Mouse (Mus musculus): ENCODE results near the gene Gm14406.
"Not testable (repeated sequence)": the region's sequence is repeated elsewhere in the genome, so short reads cannot be mapped to it uniquely, and the experiment has no call there.

The Gm14406 gene

DNA sequence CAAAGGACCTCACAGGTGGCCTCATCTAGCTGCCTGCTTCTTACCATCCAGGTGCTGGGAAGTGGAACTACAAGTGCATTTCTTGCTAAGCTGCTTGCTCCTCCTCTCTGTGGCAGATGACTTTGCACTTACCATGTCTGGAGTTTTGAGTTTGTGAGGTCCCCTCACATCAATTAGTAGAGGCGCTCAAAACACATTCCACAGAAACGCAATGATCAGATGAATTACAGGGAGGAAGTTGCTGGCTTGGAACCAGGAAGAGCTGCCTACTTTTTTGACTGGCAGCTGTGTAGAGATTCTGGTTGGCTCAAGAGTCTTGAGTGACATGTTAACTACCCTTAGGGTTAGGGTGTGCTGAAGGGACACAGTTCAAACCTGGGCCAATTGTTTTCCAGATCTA lies at the start of gene Gm14406:
Gene Gm14406, minus strand, starts transcription at position 213 of the 400 bp plus-strand sequence.
- DNase-seq (ENCODE audit: low spot score in 2 of 2), result not testable (repeated sequence)

DNA sequence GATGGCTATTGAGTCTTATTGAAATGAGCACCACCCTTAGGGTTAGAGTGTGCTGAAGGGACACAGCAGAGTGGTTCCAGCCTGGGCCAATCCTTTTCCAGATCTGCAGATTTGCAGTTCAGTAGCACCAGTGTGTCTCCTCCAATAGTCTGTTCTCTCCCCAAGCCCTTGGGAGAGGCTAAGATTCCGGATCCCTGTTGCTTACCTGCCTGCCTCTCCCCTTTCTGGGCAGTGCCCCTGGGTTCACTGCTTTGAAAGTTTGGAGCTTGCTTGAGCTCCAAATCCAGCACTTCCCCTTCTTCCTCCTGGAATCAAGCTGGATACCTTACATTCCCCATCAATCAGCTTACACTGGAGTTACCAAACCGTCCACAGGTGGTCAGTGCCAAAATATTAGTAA lies 2.9 kb downstream of the Gm14406 start:
- DNase-seq (ENCODE audit: low spot score in 2 of 2), result not testable (repeated sequence)

- DNase-seq (ENCODE audit: low spot score in 2 of 2), result not testable (repeated sequence)
These were observed 18.6 kb downstream of the Gm14406 start for GRCm38 (mm10) chr2:177559365-177559764.

DNA sequence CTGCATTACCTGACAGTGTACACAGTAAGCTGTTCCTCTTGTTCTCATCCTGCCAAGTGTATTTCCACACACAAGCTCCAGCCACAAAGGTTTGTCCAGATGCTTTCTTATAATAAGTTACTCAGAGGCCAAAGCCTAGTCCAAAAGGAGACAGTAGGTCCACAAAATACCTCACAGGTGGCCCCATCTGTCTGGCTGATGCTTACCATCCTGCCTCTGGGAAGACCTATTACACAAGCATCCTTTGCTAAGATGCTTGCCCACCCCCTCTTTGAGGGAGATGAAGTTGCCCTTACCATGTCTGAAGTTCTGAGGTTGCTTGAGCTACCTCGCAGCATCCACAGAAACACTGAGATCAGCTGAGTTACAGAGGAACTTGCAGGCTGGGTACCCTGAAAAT lies 22.7 kb downstream of the Gm14406 start:
- peak in 1 of 2 experiments; percentile 4 for DNase-seq (ENCODE audit: low spot score in 2 of 2)

DNA sequence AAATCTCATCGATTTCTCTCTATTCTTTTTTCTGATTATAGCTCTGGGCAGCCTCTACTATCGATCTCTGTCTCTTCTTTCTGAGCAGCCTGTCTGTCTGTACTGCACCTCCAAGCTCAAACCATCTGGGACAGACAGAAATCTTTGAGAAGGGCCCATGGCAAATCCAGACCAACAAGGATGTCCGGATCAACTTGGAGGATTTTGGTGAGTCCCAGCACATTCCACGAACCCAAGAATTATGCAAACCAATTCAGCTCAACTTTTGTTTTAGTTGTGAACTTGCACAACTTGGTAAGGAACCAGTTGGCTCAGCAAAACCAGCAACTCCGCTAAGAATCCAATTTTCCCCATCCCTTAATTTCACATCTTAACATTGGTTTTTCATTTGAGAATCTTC lies 40.3 kb downstream of the Gm14406 start:
- not testable (repeated sequence) for DNase-seq (ENCODE audit: low spot score in 2 of 2)

DNA sequence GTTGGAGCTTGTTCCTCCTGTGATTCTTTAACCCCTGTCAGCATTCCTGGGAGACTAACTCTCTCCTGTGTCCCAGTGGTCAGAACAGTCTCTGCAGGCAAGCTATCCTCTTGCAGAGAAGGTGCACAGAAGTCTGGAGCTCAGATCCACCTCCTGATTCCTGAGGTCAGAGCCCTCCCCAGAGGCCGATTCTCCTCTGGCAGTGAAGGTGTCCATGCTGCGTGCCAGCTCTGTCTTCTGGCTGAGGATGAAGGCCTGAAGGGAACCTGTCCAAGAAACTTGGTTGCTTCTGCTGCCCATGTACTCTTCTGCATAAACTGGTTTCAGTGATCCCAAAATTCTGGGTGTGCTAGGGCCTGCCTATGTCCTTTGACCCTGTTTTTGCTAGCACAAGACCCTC lies 40.9 kb downstream of the Gm14406 start:
- not testable (repeated sequence) for DNase-seq (ENCODE audit: low spot score in 2 of 2)

- DNase-seq (ENCODE audit: low spot score in 2 of 2), result no peak
These were observed 42.1 kb downstream of the Gm14406 start for GRCm38 (mm10) chr2:177535876-177536275.

- DNase-seq (ENCODE audit: low spot score in 2 of 2), result not testable (repeated sequence)
These were observed 53.8 kb downstream of the Gm14406 start for GRCm38 (mm10) chr2:177524171-177524570.

DNA sequence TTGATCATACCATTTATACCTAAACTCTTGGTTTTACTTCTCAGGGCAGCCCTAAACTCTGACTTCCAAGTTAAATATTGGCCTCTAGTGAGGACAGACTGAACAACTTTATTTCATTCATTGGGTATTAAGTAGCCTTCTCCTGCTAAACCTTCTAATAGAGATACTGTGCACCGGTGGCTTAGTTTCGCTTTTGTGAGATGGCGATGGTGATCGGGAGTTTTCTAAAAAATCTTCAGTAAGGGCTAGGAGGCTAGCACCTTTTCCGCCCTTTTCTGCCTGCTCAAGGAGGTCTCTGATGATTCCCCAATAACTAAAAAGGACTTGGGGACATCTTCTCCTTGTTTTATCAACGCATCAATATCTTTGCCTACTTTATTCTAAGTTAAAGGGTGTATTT lies 54.3 kb downstream of the Gm14406 start:
- not testable (repeated sequence) for DNase-seq (ENCODE audit: low spot score in 2 of 2)

GRCm38 (mm10) chr2:177523061-177523460 lies 54.9 kb downstream of the Gm14406 start:
- no peak for DNase-seq (ENCODE audit: low spot score in 2 of 2)

DNA sequence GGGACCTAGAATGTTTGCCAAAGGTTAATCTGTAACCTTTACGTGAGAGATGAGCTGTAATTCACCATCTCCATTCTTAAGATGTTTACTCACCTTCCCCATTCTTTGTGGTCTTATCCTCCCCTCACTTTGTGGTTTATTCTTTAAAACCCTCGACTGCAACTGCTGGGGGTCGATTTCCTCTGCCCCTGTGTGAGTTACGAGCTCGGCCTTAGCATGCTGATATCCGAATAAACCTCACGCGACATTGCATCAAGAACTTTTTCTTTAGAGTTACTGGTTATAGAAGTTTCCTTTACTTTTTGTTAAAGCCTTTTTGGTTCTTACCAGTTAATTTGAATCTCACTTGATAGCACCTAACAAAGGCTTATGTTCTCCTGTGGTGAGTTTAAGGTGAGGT lies 58.0 kb downstream of the Gm14406 start:
- DNase-seq (ENCODE audit: low spot score in 2 of 2), result no peak
